Mouse (Mus musculus): ENCODE data around the gene B230219D22Rik.

B230219D22Rik gene

GRCm38 (mm10) chr13:55727120-55727838 is 34.4 kb downstream of the B230219D22Rik start, which contains the start of gene Pcbd2:
Gene Pcbd2, plus strand, starts transcription at chr13:55727368.
- peak; percentile 44 for DNase-seq (ENCODE audit: low spot score)

DNA sequence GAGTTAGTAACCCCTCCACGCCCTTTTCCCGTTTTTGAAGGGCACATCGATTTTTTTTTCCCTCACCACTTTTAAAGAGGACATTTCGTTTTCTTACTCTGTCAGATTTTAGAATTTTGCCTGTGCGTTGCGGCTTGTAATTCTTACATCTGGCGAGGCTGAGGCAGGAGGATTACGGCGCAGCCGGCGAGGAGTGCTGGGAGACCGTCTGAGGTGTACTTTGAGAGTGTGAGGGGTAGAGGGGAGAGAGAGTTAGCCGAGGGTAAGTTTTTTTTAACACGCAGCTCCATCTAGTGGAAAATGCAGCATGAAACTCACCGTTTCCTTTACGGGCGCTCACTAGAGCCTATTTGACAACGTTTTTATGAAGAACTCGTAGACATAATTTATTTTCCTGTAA is 34.9 kb downstream of the B230219D22Rik start:
- no peak for DNase-seq (ENCODE audit: low spot score)

DNA sequence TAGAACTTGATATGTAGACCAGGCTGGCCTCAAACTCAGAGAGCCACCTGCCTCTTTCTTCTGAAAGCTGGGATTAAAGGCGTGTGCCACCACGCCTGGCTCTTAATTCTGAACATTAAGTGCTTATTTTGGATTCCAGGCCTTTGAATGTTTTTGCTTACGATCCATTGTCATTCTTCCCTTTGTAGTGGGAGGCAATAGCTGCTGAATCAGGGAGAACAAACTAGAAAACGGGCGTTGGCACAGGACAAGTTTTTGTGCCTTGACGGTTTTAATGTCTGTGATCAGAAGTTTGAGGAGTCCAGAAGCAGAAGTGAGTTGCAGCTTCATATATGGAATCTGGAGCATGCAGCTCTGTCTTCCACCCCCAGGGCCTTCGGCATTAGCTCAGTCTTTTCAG is 37.8 kb downstream of the B230219D22Rik start:
- DNase-seq (ENCODE audit: low spot score) = no peak

DNA sequence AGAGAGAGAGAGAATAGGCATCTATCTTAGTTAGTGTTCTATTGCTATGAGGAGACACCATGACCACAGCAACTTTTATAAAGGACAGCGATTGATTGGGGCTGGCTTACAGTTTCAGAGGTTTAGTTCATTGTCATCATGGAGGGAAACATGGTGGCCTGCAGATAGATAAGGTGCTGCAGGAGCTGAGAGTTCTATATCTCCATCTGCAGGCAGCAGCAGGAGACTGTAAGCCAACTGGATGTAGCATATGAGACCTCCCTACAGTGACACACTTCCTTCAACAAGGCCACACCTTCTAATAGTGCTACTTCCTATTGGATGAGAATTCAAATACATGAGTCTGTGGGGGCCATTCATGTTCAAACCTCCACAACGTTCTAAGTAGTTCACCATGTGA is 39.2 kb downstream of the B230219D22Rik start:
- DNase-seq (ENCODE audit: low spot score) = no peak

DNA sequence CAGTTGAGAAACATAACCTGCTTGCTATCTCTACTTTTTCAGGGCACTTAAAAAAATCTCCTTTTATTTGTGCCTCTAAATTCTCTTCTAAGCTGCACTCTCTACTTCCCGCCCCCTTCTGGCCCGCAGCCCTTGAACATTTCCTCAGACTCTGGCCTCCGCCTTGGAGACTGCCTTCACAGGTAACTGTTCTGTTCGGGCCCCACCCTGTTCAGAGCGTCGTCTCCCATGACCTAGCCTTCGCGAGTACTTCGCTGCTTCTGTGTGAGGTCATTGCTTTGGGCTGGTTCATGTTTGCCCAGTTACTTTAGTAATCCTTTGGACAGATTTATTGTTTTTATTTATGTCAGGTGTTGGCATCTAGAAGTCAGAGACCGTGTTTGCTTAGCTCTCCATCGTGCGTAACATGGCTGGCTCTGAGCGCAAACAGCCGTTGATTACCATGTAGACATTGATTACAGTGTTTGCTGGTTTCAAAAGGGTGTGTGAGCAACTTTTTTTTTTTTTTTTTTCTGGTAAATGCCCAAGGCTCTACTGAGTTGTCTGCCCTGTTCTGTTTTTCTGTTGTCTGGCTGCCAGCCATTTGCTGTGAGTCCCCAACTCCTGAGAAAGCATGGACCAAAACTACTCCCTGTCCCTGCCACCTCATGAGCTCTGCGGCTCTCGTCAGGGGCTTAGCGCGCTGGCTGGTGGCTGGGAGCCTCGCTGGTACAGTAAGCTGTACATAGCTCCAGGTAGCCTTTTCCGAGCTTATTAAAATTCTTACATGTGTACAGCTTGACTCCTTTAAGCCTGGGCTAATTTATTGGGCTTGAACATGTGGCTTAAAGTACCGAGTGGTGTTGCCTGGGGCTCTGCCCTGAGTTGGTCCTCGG is 40.9 kb downstream of the B230219D22Rik start:
- no peak for DNase-seq (ENCODE audit: low spot score)

DNA sequence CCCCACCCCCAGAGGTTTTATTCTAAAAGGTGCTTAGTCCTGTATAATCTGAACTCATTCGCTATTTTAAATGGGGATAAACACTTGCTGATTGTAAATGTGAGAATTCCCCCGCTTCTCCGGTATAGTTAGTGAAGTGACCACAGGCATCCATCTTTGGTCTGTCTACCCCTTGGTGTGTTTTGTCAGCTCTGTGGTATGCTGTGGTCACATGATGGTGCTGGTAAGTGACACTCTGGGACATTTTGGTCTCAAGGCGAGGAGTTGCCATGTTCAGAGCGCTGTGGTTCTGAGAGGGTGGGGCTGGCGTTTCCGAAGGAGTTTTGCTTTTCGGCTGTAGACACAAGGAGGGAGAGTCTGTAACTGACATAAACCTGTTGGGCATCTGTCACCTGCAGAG is 45.0 kb downstream of the B230219D22Rik start:
- no peak for DNase-seq (ENCODE audit: low spot score)

GRCm38 (mm10) chr13:55742306-55742705 is 49.4 kb downstream of the B230219D22Rik start:
- DNase-seq (ENCODE audit: low spot score) = no peak
